Mouse (Mus musculus) forebrain, embryonic 10.5 days (tissue): ENCODE results near the gene Depdc7. TPM values are rescaled to one million over a fixed set of nuclear protein-coding genes. Genes with fewer than 3 reads are reported as not detected.

Source experiments
- DNase-seq: peaks from one replicate; pipeline ENCODE4 v3.0.0-alpha.2; 2017; ENCODE audit warnings: low spot score; ENCODE audit errors: extremely low spot score
- H3K27ac ChIP-seq: fragments of 300-500 bp; sonication (generic); 2 replicates; pipeline ENCODE4 v1.5.1; 2016; ENCODE audit warnings: mild to moderate bottlenecking
- H3K27me3 ChIP-seq: fragments of 300-500 bp; sonication (generic); 2 replicates; pipeline ENCODE4 v1.6.1; 2016; ENCODE audit warnings: mild to moderate bottlenecking; ENCODE audit not compliant: poor library complexity, severe bottlenecking
- H3K36me3 ChIP-seq: fragments of 300-500 bp; sonication (generic); replicated peaks from 2 replicates; pipeline ENCODE4 v1.6.1; 2016; ENCODE audit warnings: mild to moderate bottlenecking, moderate library complexity
- H3K4me1 ChIP-seq: fragments of 300-500 bp; sonication (generic); 2 replicates; pipeline ENCODE4 v1.6.1; 2016
- H3K4me3 ChIP-seq: fragments of 300-500 bp; sonication (generic); 2 replicates; pipeline ENCODE4 v1.5.1; 2016; ENCODE audit warnings: mild to moderate bottlenecking, moderate library complexity
- H3K9me3 ChIP-seq: fragments of 300-500 bp; sonication (generic); 2 replicates; pipeline ENCODE4 v1.6.1; 2016; ENCODE audit warnings: mild to moderate bottlenecking, moderate library complexity
- WGBS: fragments of 180-500 bp; shearing (Covaris S2); methylation state at CpG from one replicate; pipeline ENCODE4 v1.1.7; 2016; 5-methylcytosine and 5-hydroxymethylcytosine counted together
- polyA plus RNA-seq: library from polyadenylated mRNA; unstranded; fragments of >200 nt; fragmentation: Nextera tagmentation; extraction: Ambion mirVana; gene quantifications from 2 replicates; pipeline ENCODE4 v1.2.1, GENCODE M21; 2016

The Depdc7 gene
- polyA plus RNA-seq, result 3.2 and 3.7 TPM in 2 replicates

DNA sequence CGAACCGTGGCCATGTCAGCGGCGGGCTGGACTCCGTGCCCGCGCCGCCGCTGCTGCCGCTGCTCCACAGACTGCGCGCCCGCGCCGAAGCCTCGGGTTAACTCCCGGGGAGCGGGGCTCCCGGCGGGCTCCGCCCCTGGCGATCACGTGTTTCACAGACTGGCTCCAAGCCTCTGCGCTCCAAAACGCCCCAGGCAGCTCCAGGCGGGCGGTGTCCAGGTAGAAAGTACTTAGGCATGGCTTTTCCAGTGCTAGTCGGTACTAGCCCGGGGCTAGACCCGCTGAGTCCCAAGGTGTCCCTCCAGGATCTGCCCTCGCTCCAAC lies at the start of gene Depdc7:
TSS of gene Depdc7 (minus strand) at position 138 of the 324 bp plus-strand sequence.
- Histone ChIP-seq H3K27ac (peak within 1 kb of the TSS; percentile 81), H3K9me3 (no peaks in the 10 kb centered on the region), H3K27me3 (peaks cover 50% of the 10 kb centered on the region)

GRCm38 (mm10) chr2:104774763-104775162 lies 32.1 kb upstream of the Depdc7 start:
- WGBS, result 94% methylated on average over 1 of the region's 1 CpGs
- peaks cover 95% of the 10 kb centered on the region for H3K36me3 ChIP-seq

More for the DNA sequence above, at the start of gene Depdc7:
- H3K4me3 ChIP-seq, result peak within 1 kb of the TSS; percentile 65
- peak; percentile 80 for DNase-seq
- H3K36me3 ChIP-seq, result no peaks in the 10 kb centered on the region
- WGBS, result under 1% methylated on average over 31 of the region's 31 CpGs
- H3K4me1 ChIP-seq, result peaks cover 30% of the 10 kb centered on the region

DNA sequence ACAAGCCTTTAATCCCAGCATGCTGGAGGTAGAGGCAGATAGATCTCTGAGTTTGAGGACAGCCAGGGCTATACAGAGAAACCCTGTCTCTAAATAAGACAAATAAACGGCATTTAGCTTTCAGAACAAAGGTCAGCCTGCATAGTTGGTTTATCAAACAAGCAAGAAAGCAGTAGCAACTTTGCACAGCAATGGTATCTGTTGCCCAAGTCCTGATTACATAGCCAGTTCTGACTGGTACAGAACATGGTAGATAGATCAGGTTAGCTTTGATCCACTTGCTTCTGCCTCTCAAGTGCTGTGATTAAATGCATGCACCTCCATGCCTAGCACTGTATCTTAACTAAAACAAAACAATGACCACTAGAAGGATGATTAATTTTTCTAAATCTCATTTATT lies 26.0 kb upstream of the Depdc7 start:
- no peaks in the 10 kb centered on the region for H3K4me1 ChIP-seq
- no peaks in the 10 kb centered on the region for H3K27me3 ChIP-seq
- 98% methylated on average over 1 of the region's 1 CpGs for WGBS
- DNase-seq, result no peak
- no peak overlapping the region for H3K27ac ChIP-seq
- H3K9me3 ChIP-seq, result no peaks in the 10 kb centered on the region
- peaks cover 95% of the 10 kb centered on the region for H3K36me3 ChIP-seq
- no peak overlapping the region for H3K4me3 ChIP-seq

More at GRCm38 (mm10) chr2:104774763-104775162, 32.1 kb upstream of the Depdc7 start:
- Histone ChIP-seq H3K27me3 (no peaks in the 10 kb centered on the region), H3K4me1 (no peaks in the 10 kb centered on the region), H3K9me3 (no peaks in the 10 kb centered on the region), H3K27ac (no peak overlapping the region), H3K4me3 (no peak overlapping the region)
- no peak for DNase-seq

DNA sequence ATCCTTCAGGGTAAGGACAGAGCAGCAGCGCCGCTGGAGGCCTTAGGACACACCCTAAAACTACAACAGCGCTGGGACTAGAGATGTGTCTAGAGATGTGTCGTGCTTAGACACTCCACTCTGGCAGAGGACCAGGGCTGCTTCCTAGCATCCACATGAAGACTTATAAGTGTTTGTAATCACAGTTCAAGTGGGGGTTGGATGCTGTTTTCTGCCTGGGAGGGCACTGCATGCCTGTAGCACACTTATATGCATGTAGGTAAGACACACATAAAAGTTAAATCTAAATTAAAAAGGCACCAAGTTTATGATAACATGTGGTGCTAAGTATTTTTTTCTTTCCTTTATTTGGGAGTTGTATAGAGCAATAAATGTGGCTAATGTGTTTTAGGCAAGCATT lies 21.3 kb upstream of the Depdc7 start:
- Histone ChIP-seq H3K9me3 (no peaks in the 10 kb centered on the region), H3K4me3 (no peak overlapping the region), H3K4me1 (no peaks in the 10 kb centered on the region), H3K36me3 (peaks cover 94% of the 10 kb centered on the region), H3K27me3 (no peaks in the 10 kb centered on the region), H3K27ac (no peak overlapping the region)
- WGBS, result 88% methylated on average over 4 of the region's 4 CpGs
- no peak for DNase-seq

GRCm38 (mm10) chr2:104763134-104763703 lies 20.5 kb upstream of the Depdc7 start:
- Histone ChIP-seq H3K27me3 (no peaks in the 10 kb centered on the region), H3K9me3 (no peaks in the 10 kb centered on the region), H3K36me3 (peaks cover 92% of the 10 kb centered on the region), H3K4me3 (no peak overlapping the region), H3K27ac (no peak overlapping the region), H3K4me1 (no peaks in the 10 kb centered on the region)
- 84% methylated on average over 8 of the region's 8 CpGs for WGBS
- DNase-seq, result no peak

GRCm38 (mm10) chr2:104750611-104751010 lies 7.9 kb upstream of the Depdc7 start:
- WGBS, result 64% methylated on average over 3 of the region's 3 CpGs
- Histone ChIP-seq H3K36me3 (peaks cover 9% of the 10 kb centered on the region), H3K4me3 (no peak overlapping the region), H3K27ac (no peak overlapping the region), H3K9me3 (no peaks in the 10 kb centered on the region), H3K4me1 (no peaks in the 10 kb centered on the region), H3K27me3 (no peaks in the 10 kb centered on the region)
- no peak for DNase-seq

DNA sequence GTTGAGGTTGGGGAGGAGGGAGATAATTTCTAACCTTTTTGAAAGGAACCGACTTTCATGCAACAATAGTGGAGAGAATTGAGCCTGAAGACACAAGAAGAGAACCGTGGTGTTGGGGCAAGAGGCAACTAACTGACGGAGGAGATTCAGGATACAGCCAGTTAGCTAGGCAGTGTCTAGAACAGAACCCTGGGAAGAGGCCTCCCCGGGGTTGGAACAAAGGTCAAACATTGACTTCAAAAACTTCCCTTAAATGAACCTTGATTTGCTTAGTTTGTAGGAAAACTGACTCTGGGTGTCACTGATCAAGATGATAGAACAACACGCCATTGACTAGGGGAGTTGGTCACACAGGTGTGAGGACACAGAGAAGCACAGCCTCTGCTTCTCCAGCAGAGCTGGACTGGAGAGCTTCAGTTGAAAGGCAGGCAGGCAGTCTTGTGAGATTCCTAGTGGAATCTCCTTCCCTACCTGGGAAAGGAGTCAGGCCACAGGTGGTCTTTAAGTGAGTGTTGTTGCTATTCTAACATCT lies 6.0 kb upstream of the Depdc7 start:
- no peaks in the 10 kb centered on the region for H3K9me3 ChIP-seq
- WGBS, result 83% methylated on average over 5 of the region's 5 CpGs
- DNase-seq, result no peak
- H3K27me3 ChIP-seq, result peaks cover 9% of the 10 kb centered on the region
- no peaks in the 10 kb centered on the region for H3K4me1 ChIP-seq
- H3K4me3 ChIP-seq, result no peak overlapping the region
- no peak overlapping the region for H3K27ac ChIP-seq
- H3K36me3 ChIP-seq, result peaks cover 5% of the 10 kb centered on the region

GRCm38 (mm10) chr2:104746251-104746650 lies 3.6 kb upstream of the Depdc7 start:
- Histone ChIP-seq H3K4me1 (peaks cover 22% of the 10 kb centered on the region), H3K27ac (no peak overlapping the region), H3K9me3 (no peaks in the 10 kb centered on the region), H3K36me3 (no peaks in the 10 kb centered on the region), H3K27me3 (peaks cover 33% of the 10 kb centered on the region), H3K4me3 (no peak overlapping the region)
- 54% methylated on average over 8 of the region's 8 CpGs for WGBS
- no peak for DNase-seq

- H3K36me3 ChIP-seq, result no peaks in the 10 kb centered on the region
- 56% methylated on average over 5 of the region's 5 CpGs for WGBS
- H3K4me3 ChIP-seq, result no peak overlapping the region
- no peaks in the 10 kb centered on the region for H3K9me3 ChIP-seq
- no peak for DNase-seq
- peaks cover 30% of the 10 kb centered on the region for H3K4me1 ChIP-seq
- no peak overlapping the region for H3K27ac ChIP-seq
- peaks cover 50% of the 10 kb centered on the region for H3K27me3 ChIP-seq
Observed at GRCm38 (mm10) chr2:104743971-104744370, 1.3 kb upstream of the Depdc7 start.

- 15% methylated on average over 7 of the region's 7 CpGs for WGBS
- Histone ChIP-seq H3K4me1 (peaks cover 30% of the 10 kb centered on the region), H3K27me3 (peaks cover 50% of the 10 kb centered on the region), H3K36me3 (no peaks in the 10 kb centered on the region), H3K4me3 (peak overlapping the region; percentile 65), H3K27ac (no peak overlapping the region), H3K9me3 (no peaks in the 10 kb centered on the region)
- DNase-seq, result no peak
Observed at GRCm38 (mm10) chr2:104743160-104743559, 482 bp upstream of the Depdc7 start.

- no peak for DNase-seq
- Histone ChIP-seq H3K4me3 (peak overlapping the region; percentile 65), H3K27me3 (peaks cover 50% of the 10 kb centered on the region), H3K4me1 (peaks cover 30% of the 10 kb centered on the region), H3K9me3 (no peaks in the 10 kb centered on the region), H3K36me3 (no peaks in the 10 kb centered on the region), H3K27ac (peak overlapping the region; percentile 81)
- WGBS, result 5% methylated on average over 46 of the region's 46 CpGs
Observed at GRCm38 (mm10) chr2:104741896-104742740, 560 bp downstream of the Depdc7 start.

DNA sequence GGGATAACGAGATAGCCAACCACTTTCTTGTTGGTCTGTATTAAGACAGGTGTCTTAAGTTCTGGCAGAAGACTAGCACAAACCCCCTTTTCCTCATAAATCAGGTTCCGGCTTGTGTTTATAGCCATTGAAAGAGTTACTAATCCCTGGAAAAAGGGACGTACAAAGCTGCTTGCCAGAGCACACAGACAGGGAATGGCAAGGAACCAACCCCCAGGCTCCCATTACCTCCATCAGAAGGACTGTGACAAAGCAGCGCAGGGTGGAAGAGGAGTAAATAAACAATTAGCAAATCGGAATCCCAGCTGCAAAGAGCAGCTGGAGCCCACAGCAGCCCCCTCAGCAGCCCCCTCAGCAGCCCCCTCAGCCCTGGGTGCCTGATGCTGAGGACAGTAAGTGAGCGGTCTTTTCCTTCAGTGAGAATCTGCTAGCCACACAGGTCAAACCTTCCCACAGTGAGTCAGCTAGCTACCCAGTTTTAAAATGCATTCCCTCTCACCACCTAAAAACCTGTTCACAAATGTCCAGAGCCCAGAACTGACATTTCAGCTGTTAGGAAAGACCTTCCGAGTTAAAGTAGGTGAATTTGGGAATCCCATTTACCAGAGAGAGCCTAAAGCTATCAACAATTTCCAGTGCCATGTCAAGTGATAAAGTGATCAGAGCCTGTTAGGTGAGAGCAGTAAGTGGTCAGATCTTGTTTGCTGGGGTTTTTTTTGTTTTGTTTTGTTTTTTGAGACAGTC lies 1.5 kb downstream of the Depdc7 start:
- H3K9me3 ChIP-seq, result no peaks in the 10 kb centered on the region
- H3K4me1 ChIP-seq, result peaks cover 30% of the 10 kb centered on the region
- H3K27ac ChIP-seq, result no peak overlapping the region
- no peaks in the 10 kb centered on the region for H3K36me3 ChIP-seq
- 23% methylated on average over 7 of the region's 7 CpGs for WGBS
- DNase-seq, result no peak
- no peak overlapping the region; the same call in 1 of the 2 replicates for H3K4me3 ChIP-seq
- H3K27me3 ChIP-seq, result peaks cover 50% of the 10 kb centered on the region
